Mouse (Mus musculus): ENCODE results near the gene Ubr4. TPM values are rescaled to one million over a fixed set of nuclear protein-coding genes. Genes with fewer than 3 reads are reported as not detected.

Ubr4 gene
- 27.5 and 30.0 TPM in 2 replicates for polyA plus RNA-seq (2015; fragmentation: Nextera tagmentation; extraction: Ambion mirVana)

DNA sequence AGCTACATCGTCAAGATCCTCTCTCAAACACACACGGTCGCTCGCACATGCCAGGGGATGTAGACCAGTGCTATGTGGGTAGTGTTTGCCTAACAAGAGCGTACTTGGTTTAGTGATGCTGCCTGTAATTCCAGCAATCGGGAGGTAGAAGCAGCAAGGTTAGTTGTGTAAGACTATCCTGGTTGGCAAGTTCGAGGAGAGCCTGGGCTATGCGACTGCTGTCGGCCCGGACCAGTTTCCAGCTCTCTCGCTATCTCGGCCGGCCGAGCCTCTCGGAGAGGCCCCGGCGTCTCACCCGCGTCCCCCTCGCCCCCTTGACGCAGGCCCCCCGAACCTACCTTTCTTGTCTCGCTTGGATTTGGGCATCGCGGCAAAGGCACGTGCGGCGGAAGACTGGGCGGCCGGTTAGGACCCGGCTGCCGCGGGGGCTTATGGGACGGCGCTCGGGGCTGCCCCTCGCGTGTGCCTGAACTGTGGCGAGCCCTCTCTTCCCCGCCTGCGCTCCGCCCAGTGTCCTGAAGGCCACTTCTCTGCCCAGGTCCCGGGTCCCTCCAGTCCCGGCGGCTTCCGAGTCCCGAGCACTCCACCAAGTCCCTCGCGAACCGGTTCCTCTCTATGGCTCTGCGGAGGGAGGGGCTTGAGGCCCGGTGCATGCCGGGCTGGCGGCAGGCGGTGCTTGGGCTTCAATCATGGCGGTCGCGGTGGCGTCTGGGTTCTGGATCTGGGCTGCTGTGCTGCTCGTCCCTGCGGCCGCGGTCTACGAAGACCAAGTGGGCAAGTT, at the start of gene Ubr4, which contains the start of the genes Mrto4 and Emc1:
TSS of gene Ubr4 (plus strand) at position 679 of the 781 bp plus-strand sequence.
TSS of gene Mrto4 (minus strand) at position 646 of the 781 bp plus-strand sequence.
TSS of gene Emc1 (plus strand) at position 657 of the 781 bp plus-strand sequence.
- no peaks in the 10 kb centered on the region for H3K27me3 ChIP-seq (replicated peaks; ENCODE audit: control insufficient read depth, insufficient read depth, low read length)
- under 1% methylated on average over 64 of the region's 64 CpGs for WGBS
- no peaks in the 10 kb centered on the region for H3K9me3 ChIP-seq (ENCODE audit: control insufficient read depth)
- 0 out of 2 replicates have a peak, but pooled peaks cover 7% of the 10 kb centered on the region for H3K4me1 ChIP-seq (replicated peaks; ENCODE audit: control insufficient read depth, insufficient read depth, low read length)
- H3K9ac ChIP-seq (ENCODE audit: low read depth, low read length): peak within 1 kb of the TSS; percentile 85
- peak within 1 kb of the TSS; percentile 73 for H3K4me2 ChIP-seq (replicated peaks; ENCODE audit: low read depth)
- H3K27ac ChIP-seq (ENCODE audit: low read depth, low read length): peak within 1 kb of the TSS; percentile 97
- H3K4me3 ChIP-seq (ENCODE audit: low read depth, low read length): peak within 1 kb of the TSS; percentile 68
- peak; percentile 92 for ATAC-seq
- H3K36me3 ChIP-seq (ENCODE audit: control insufficient read depth, insufficient read depth): peaks cover 41% of the 10 kb centered on the region
- TF ChIP-seq CTCF (IDR thresholded peaks at IDR 0.05; ENCODE audit: low read depth): no peak

DNA sequence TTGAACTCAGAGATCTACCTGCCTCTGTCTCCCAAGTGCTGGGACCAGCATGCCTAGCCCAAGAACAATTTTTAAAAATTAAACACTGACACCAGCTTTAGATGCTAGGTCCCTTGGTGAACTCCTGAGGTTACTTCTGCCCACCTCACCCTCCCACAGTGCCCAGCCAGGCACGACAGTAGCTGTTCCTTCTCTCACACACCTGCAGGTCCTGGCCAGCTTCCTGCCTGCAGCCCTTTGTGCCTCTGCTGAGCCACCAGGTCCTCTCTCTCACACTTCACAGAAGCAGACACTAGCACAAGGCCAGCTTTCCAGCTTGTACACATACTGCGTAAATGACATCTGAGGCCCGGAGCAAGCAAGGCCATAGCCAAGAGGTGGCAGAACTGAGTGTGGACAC, 46.9 kb upstream of the Ubr4 start:
- 86% methylated on average over 3 of the region's 3 CpGs for WGBS
- no peak overlapping the region for H3K4me3 ChIP-seq (ENCODE audit: low read depth, low read length)
- no peak overlapping the region for H3K27ac ChIP-seq (ENCODE audit: low read depth, low read length)
- ATAC-seq: no peak
- no peaks in the 10 kb centered on the region for H3K27me3 ChIP-seq (replicated peaks; ENCODE audit: control insufficient read depth, insufficient read depth, low read length)
- H3K36me3 ChIP-seq (ENCODE audit: control insufficient read depth, insufficient read depth): peaks cover 42% of the 10 kb centered on the region
- H3K9ac ChIP-seq (ENCODE audit: low read depth, low read length): no peak overlapping the region
- no peak for TF ChIP-seq CTCF (IDR thresholded peaks at IDR 0.05; ENCODE audit: low read depth)
- H3K4me1 ChIP-seq (replicated peaks; ENCODE audit: control insufficient read depth, insufficient read depth, low read length): no peaks in the 10 kb centered on the region
- no peaks in the 10 kb centered on the region for H3K9me3 ChIP-seq (ENCODE audit: control insufficient read depth)
- no peak overlapping the region for H3K4me2 ChIP-seq (replicated peaks; ENCODE audit: low read depth)

DNA sequence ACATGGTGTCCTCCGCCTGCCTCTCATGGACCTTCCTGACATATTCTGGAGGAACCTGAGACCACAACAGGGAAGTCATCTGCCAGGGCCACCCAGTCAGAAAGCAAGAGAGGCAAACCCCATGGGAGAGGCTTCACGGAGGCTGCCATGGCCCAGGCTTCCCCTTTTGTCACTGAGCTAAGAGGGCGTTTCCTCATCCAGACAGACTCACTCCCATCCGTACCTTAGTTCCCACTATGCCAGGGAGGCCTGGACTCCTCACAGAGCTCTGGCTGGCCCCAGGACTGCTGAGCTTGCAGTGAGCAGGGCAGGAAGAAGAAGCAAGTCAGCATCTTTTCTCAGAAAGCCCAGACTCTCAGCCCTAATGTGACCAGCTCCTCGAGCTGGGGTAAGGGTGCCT, 44.5 kb upstream of the Ubr4 start:
- Histone ChIP-seq H3K9me3 (ENCODE audit: control insufficient read depth) (no peaks in the 10 kb centered on the region), H3K36me3 (ENCODE audit: control insufficient read depth, insufficient read depth) (peaks cover 18% of the 10 kb centered on the region), H3K4me2 (replicated peaks; ENCODE audit: low read depth) (peak overlapping the region; percentile 94; the same call in 1 of the 2 replicates), H3K9ac (ENCODE audit: low read depth, low read length) (no peak overlapping the region), H3K27ac (ENCODE audit: low read depth, low read length) (no peak overlapping the region), H3K4me1 (replicated peaks; ENCODE audit: control insufficient read depth, insufficient read depth, low read length) (no peaks in the 10 kb centered on the region), H3K4me3 (ENCODE audit: low read depth, low read length) (no peak overlapping the region), H3K27me3 (replicated peaks; ENCODE audit: control insufficient read depth, insufficient read depth, low read length) (no peaks in the 10 kb centered on the region)
- TF ChIP-seq CTCF (IDR thresholded peaks at IDR 0.05; ENCODE audit: low read depth): no peak
- no peak for ATAC-seq
- 70% methylated on average over 5 of the region's 5 CpGs for WGBS

DNA sequence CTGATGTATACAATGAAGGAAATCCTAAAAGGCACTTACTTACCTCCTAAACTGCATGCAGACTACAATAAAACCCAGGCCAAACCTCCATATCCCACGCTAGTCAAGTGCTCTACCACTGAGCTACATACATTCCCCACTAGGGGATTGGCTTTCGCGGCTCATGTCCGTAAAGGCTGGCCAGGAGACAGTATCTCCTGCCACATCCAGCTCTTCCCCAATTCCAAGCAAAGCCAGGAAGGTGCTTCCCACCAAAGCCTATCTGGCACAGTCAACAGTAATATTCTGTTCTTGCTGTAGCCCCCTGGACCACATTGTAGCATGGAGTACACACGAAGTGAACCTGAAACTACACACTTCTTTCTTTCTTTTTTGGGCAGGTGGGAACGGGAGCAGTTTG, 42.8 kb upstream of the Ubr4 start:
- Histone ChIP-seq H3K27ac (ENCODE audit: low read depth, low read length) (peak overlapping the region; percentile 91; the same call in 1 of the 2 replicates), H3K27me3 (replicated peaks; ENCODE audit: control insufficient read depth, insufficient read depth, low read length) (no peaks in the 10 kb centered on the region), H3K36me3 (ENCODE audit: control insufficient read depth, insufficient read depth) (peaks cover 26% of the 10 kb centered on the region), H3K4me1 (replicated peaks; ENCODE audit: control insufficient read depth, insufficient read depth, low read length) (no peaks in the 10 kb centered on the region), H3K9ac (ENCODE audit: low read depth, low read length) (peak overlapping the region; percentile 88; the same call in 1 of the 2 replicates), H3K4me3 (ENCODE audit: low read depth, low read length) (peak overlapping the region; percentile 85), H3K9me3 (ENCODE audit: control insufficient read depth) (no peaks in the 10 kb centered on the region), H3K4me2 (replicated peaks; ENCODE audit: low read depth) (peak overlapping the region; percentile 94)
- ATAC-seq: no peak
- 22% methylated on average over 6 of the region's 6 CpGs for WGBS
- TF ChIP-seq CTCF (IDR thresholded peaks at IDR 0.05; ENCODE audit: low read depth): peak; percentile 54

DNA sequence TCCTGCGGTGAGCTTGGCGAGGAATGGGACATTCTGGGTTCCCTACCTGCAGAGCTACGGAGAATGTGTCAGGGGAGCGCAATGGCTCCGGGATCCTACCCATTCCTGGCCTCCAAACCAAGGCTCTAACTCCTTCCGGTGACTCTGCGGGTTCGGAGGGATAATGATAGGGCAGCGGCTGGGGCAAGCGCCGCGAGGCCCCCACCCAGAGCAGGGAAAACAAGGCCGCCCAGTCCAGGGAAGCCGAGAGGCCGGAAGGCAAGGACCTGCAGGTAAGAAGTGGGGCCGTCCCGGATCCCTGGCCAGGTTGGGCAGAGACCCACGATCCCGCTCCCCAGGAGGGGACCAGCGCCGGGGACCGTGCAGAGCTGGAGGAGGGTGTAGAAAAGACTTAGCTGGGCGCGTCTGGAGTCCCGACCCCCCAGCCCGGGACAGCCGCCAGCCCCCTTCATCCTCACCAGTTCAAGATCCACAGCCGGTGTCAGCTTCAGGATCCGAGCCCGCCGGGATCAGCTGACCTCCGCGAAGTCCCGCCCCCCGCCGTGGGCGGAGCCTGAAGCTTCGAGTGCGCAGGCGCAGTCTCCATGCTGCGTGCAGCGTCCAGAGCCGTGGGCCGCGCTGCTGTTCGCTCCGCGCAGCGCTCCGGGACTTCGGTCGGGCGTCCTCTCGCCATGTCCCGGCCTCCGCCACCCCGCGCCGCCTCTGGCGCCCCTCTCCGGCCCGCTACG, 42.1 kb upstream of the Ubr4 start, which contains the start of the genes Pqlc2 and Akr7a5:
TSS of gene Pqlc2 (minus strand) at position 538 of the 728 bp plus-strand sequence.
TSS of gene Akr7a5 (plus strand) at position 574 of the 728 bp plus-strand sequence.
- peak within 1 kb of the TSS; percentile 91 for H3K27ac ChIP-seq (ENCODE audit: low read depth, low read length)
- no peaks in the 10 kb centered on the region for H3K27me3 ChIP-seq (replicated peaks; ENCODE audit: control insufficient read depth, insufficient read depth, low read length)
- H3K4me2 ChIP-seq (replicated peaks; ENCODE audit: low read depth): peak within 1 kb of the TSS; percentile 94
- H3K4me3 ChIP-seq (ENCODE audit: low read depth, low read length): peak within 1 kb of the TSS; percentile 85
- H3K9ac ChIP-seq (ENCODE audit: low read depth, low read length): peak within 1 kb of the TSS; percentile 88
- under 1% methylated on average over 56 of the region's 63 CpGs for WGBS
- H3K36me3 ChIP-seq (ENCODE audit: control insufficient read depth, insufficient read depth): peaks cover 26% of the 10 kb centered on the region
- peak; percentile 73 for ATAC-seq
- TF ChIP-seq CTCF (IDR thresholded peaks at IDR 0.05; ENCODE audit: low read depth): no peak
- no peaks in the 10 kb centered on the region for H3K9me3 ChIP-seq (ENCODE audit: control insufficient read depth)
- H3K4me1 ChIP-seq (replicated peaks; ENCODE audit: control insufficient read depth, insufficient read depth, low read length): no peaks in the 10 kb centered on the region
